Mouse (Mus musculus): Measurements from ENCODE around the gene Actn4. TPM values are rescaled to one million over a fixed set of nuclear protein-coding genes. Genes with fewer than 3 reads are reported as not detected.
"Not testable (repeated sequence)": the region's sequence is repeated elsewhere in the genome, so short reads cannot be mapped to it uniquely, and the experiment has no call there.

The Actn4 gene
- polyA plus RNA-seq, 1 experiment, result 323 TPM

GRCm38 (mm10) chr7:28883704-28884103 is 78.4 kb downstream of the Actn4 start:
- not testable (repeated sequence) for DNase-seq (ENCODE audit: low read depth)

GRCm38 (mm10) chr7:28883039-28883438 is 79.1 kb downstream of the Actn4 start:
- no peak for DNase-seq (ENCODE audit: low read depth)

- no peak for DNase-seq (ENCODE audit: low read depth)
These were observed 80.9 kb downstream of the Actn4 start, which contains the start of gene Capn12 for GRCm38 (mm10) chr7:28881199-28881598. Gene Capn12, plus strand, starts transcription at chr7:28881422.

GRCm38 (mm10) chr7:28880554-28880953 is 81.6 kb downstream of the Actn4 start:
- no peak for DNase-seq (ENCODE audit: low read depth)

DNA sequence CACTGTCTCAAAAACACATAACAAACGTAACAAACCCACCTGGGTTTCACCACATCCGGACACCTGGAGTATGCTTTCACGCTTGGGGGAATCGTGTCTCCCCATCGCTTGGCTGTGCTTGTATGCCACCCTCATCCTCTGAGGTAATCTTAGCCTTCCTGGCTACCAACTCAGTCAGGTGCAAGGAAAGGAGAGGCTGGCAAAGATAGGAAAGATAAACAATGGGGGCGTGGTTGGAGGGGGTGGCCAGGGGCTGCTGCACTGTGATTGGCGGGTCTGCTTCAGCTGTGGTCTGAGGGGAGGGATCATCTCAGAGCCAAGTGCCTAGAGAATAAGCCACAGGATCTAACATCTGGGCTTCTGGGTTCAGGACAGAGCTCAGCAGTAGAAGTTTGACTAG is 82.5 kb downstream of the Actn4 start:
- no peak for DNase-seq (ENCODE audit: low read depth)

- DNase-seq (ENCODE audit: low read depth), result no peak
These were observed 84.3 kb downstream of the Actn4 start for GRCm38 (mm10) chr7:28877856-28878255.

- DNase-seq (ENCODE audit: low read depth), result no peak
These were observed 85.0 kb downstream of the Actn4 start for GRCm38 (mm10) chr7:28877155-28877554.

DNA sequence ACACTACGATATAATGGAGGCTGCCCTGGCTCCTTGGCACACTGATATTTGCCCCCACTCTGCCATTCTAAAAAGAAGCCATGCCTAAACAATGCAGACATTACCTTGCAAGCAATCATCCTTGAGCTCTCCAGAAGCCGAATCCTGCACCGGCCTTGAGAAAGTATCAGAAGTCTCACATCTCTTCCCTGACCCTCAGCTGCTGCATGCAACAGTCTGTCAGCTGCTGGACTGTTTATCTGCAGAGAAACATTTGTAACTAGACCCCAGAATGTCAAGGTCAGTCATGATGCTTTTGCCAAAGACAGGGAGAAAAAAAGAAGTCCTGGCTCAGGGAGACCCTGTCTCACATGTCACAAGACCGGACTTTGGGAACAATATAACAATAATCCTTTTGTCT is 86.0 kb downstream of the Actn4 start:
- DNase-seq (ENCODE audit: low read depth), result no peak

GRCm38 (mm10) chr7:28874565-28874964 is 87.6 kb downstream of the Actn4 start:
- DNase-seq (ENCODE audit: low read depth), result no peak

GRCm38 (mm10) chr7:28870901-28871664 is 91.1 kb downstream of the Actn4 start:
- DNase-seq (ENCODE audit: low read depth), result no peak

GRCm38 (mm10) chr7:28867508-28868340 is 94.4 kb downstream of the Actn4 start:
- peak; percentile 85 for DNase-seq (ENCODE audit: low read depth)

GRCm38 (mm10) chr7:28866769-28867507 is 95.2 kb downstream of the Actn4 start:
- DNase-seq (ENCODE audit: low read depth), result peak; percentile 75

GRCm38 (mm10) chr7:28865481-28866300 is 96.4 kb downstream of the Actn4 start:
- no peak for DNase-seq (ENCODE audit: low read depth)

GRCm38 (mm10) chr7:28864288-28864750 is 97.8 kb downstream of the Actn4 start:
- DNase-seq (ENCODE audit: low read depth), result peak; percentile 77

DNA sequence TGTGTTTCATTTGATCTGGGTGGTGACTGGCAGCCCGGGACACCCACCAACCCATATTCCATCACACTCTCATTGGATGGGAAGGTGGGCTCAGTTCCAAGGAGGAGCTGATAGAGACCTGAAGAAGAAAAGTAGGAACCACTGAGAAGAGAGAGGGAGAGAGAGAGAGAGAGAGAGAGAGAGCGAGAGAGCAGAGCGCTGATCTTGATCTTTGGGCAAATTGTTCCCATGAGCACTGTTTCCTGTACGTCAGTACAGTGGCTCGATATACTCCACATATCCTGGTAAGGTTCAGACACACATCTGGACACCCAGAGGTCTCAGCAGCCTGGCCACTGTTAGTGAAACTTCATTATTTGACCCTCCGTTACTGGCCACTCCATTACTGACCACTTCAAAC is 98.6 kb downstream of the Actn4 start, which contains the start of gene Lgals7:
Lgals7 (plus strand) TSS at position 314 of the 400 bp plus-strand sequence.
- DNase-seq (ENCODE audit: low read depth), result no peak

DNA sequence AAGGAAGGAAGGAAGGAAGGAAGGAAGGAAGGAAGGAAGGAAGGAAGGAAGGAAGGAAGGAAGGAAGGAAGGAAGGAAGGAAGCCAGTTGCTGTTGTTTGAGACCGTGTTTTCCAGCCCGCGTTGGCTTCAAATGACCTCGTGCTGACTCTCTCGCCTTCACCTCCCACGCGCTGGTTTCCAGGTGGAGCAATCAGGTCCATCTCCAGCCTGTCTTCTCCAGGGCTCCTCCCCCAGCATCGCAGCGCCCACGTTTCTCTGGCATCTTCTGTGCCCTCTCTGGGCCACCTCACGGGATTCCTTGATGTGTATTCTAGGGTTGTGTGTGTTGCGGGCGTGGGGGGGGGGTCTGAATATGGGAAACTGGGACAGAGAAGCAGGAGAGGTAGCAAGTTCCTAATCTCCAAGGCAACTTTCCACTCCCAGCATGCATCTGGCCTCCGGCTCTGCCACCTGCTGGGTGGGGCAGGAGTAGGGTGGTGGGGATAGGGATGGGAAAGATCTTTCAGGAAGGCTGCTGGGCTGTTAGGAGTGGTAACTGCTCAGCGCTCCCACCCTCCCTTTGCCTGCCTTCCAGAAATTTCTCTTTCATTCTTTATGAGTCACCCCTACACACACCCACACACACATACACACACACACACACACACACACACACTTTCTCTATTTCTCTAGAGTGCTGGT is 99.2 kb downstream of the Actn4 start:
- DNase-seq (ENCODE audit: low read depth), result peak; percentile 67

- no peak for DNase-seq (ENCODE audit: low read depth)
These were observed 101.2 kb downstream of the Actn4 start for GRCm38 (mm10) chr7:28860898-28861297.

GRCm38 (mm10) chr7:28859953-28860352 is 102.2 kb downstream of the Actn4 start:
- DNase-seq (ENCODE audit: low read depth), result no peak

DNA sequence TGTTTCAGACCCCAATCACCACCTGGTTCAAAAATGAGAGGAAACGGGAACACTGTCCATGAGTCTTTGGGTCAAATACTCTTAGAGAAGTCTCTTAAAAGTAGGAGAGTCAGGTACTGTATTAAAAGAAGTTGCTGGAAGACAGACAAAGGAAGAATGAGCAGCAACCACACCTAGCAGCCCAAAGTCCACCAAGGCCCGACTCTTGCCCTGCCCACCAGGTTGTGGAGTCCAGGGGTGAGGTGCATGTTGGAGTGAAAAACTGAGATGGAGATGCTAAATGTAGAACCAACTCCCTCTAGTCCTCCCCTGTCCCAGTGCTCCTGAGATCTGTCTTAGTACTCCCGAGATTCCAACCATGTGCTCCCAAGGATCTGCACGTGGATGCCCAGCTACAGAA is 111.5 kb downstream of the Actn4 start:
- no peak for DNase-seq (ENCODE audit: low read depth)

DNA sequence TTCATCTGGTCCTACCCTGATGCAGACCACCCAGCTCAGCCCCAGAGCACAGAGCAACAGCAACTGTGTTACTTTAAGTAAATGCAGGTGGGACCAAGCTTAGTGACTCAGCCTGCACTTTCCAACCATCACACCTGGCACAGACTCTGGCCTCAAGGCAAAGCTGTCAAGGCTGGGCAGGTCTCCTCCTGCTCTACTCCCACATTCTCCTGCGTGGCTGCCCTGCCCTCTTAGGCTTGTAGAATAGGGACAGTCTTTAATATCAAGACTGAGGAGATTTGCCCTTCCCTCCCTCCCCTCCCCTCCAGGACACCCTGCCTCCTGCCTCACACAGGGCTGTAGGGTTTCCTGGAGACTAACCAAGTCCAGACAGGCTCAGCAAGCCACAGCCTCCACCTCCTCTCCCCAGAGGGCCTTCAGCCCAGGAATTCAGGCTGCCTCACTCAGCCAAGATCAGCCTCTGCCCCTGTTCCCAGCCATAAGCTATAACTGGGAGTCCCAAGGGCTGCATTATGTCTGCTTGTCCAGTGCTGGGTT is 112.4 kb downstream of the Actn4 start:
- DNase-seq (ENCODE audit: low read depth), result peak; percentile 96
